Mouse (Mus musculus) heart, postnatal 0 days (tissue): Measurements from ENCODE around the gene Lhfp. TPM values are rescaled to one million over a fixed set of nuclear protein-coding genes. Genes with fewer than 3 reads are reported as not detected.

Source experiments
- ATAC-seq: fragments of 200-750 bp; cut with Nextera tagmentation; 2 replicates; pipeline ENCODE4 v1.8.0; 2017; ENCODE audit warnings: low read depth, moderate number of reproducible peaks, moderate library complexity; ENCODE audit not compliant: insufficient read depth
- DNase-seq: peaks from one replicate; pipeline ENCODE4 v3.0.0-alpha.2; 2016; ENCODE audit warnings: low spot score
- H3K27ac ChIP-seq: fragments of 300-500 bp; sonication (generic); 2 replicates; pipeline ENCODE4 v1.5.1; 2014; ENCODE audit warnings: low read depth, mild to moderate bottlenecking
- H3K27me3 ChIP-seq: fragments of 300-500 bp; sonication (generic); 2 replicates; pipeline ENCODE4 v1.6.1; 2014; ENCODE audit warnings: low read length, mixed read lengths; ENCODE audit not compliant: control insufficient read depth, insufficient read depth
- H3K36me3 ChIP-seq: fragments of 300-500 bp; sonication (generic); replicated peaks from 2 replicates; pipeline ENCODE4 v1.6.1; 2014; ENCODE audit warnings: low read length, mixed read lengths; ENCODE audit not compliant: control insufficient read depth, insufficient read depth
- H3K4me1 ChIP-seq: fragments of 300-500 bp; sonication (generic); 2 replicates; pipeline ENCODE4 v1.6.1; 2014; ENCODE audit warnings: antibody characterized with exemption; ENCODE audit not compliant: control insufficient read depth, insufficient read depth
- H3K4me2 ChIP-seq: fragments of 300-500 bp; sonication (generic); 2 replicates; pipeline ENCODE4 v1.6.1; 2014; ENCODE audit warnings: low read depth, mild to moderate bottlenecking, low read length, moderate library complexity
- H3K4me3 ChIP-seq: fragments of 300-500 bp; sonication (generic); 2 replicates; pipeline ENCODE4 v1.5.1; 2014; ENCODE audit warnings: low read depth, low read length
- H3K9ac ChIP-seq: fragments of 300-500 bp; sonication (generic); replicated peaks from 2 replicates; pipeline ENCODE4 v1.6.1; 2014; ENCODE audit warnings: low read depth, low read length, mixed read lengths
- H3K9me3 ChIP-seq: fragments of 300-500 bp; sonication (generic); replicated peaks from 2 replicates; pipeline ENCODE4 v1.6.1; 2016; ENCODE audit warnings: low read length; ENCODE audit not compliant: control insufficient read depth
- CTCF ChIP-seq: IDR thresholded peaks from 2 replicates; pipeline ENCODE4 v1.5.1; 2016; ENCODE audit warnings: antibody characterized with exemption, control low read depth, low read depth
- EP300 ChIP-seq: IDR thresholded peaks from 2 replicates; pipeline ENCODE4 v1.6.1; 2016; ENCODE audit warnings: antibody characterized with exemption, low read depth
- WGBS: fragments of 180-500 bp; shearing (Covaris S2); extraction: QIAGEN DNeasy Blood & Tissue Kit; methylation state at CpG from one replicate; pipeline ENCODE4 v1.1.7; 2014; 5-methylcytosine and 5-hydroxymethylcytosine counted together
- polyA plus RNA-seq: library from polyadenylated mRNA; unstranded; fragments of >200 nt; fragmentation: Nextera tagmentation; extraction: Ambion mirVana; gene quantifications from 2 replicates; pipeline ENCODE4 v1.2.1, GENCODE M21; 2015
- total RNA-seq: library from RNA; depleted of rRNA; stranded (reverse); fragments of >200 nt; gene quantifications from 2 replicates; pipeline ENCODE4 v1.2.3, GENCODE M21; 2014; ENCODE audit warnings: low replicate concordance

Gene Lhfp
- total and polyA plus RNA-seq, 2 experiments from 2014 or later: 78.0 to 87.2 TPM

DNA sequence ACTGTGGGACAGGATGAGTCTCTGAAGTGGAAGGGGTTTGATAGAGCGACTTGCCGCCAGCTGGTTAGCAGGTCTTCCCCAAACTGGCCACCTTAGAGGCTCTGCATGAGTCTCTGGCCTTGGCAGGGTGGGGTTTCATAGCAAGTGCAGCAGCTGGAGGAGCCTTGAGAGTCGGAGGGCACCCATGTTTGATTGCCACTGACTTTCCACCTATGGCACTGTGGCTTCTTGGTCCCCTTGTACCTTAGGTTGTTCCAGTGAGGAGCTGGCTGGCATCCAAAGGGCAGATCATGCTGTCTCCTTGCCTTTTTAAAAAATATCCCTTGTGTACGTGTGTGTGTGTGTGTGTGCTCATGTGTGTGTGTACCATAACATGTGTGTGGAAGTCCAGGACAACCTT, 152.1 kb downstream of the Lhfp start:
- TF ChIP-seq CTCF (no peak), EP300 (no peak)

DNA sequence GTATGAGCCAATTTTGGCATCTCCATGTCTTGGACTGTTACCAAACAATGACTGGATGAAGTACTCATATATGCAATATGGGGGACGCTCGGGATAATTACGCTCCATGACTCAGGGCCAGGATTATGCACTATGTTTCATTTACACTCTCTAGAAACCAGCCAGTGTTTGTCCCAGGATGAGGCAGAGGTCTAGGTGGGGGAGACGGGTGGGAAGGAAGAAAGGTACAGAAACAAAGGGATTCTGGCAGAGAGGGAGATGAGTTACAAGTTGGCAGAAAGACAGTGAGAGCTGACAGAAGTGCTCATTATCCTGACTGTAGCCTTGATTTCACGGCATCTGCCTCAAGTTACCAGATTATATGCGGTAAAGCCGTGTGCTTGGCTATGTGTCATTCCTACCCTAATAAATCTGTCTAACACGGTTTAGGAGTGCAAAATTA, 154.4 kb downstream of the Lhfp start:
- no peak for ATAC-seq
- no peaks in the 10 kb centered on the region for H3K9me3 ChIP-seq
- H3K27me3 ChIP-seq: no peaks in the 10 kb centered on the region
- no peak overlapping the region for H3K27ac ChIP-seq
- no peaks in the 10 kb centered on the region for H3K36me3 ChIP-seq
- H3K4me2 ChIP-seq: no peak overlapping the region
- no peak for TF ChIP-seq CTCF
- TF ChIP-seq EP300: no peak
- WGBS: 82% methylated on average over 8 of the region's 8 CpGs
- DNase-seq: no peak
- no peak overlapping the region for H3K4me3 ChIP-seq
- H3K9ac ChIP-seq: no peak overlapping the region
- no peaks in the 10 kb centered on the region for H3K4me1 ChIP-seq

More for the DNA sequence above, 152.1 kb downstream of the Lhfp start:
- 82% methylated on average over 4 of the region's 4 CpGs for WGBS
- Histone ChIP-seq H3K4me2 (no peak overlapping the region), H3K4me1 (no peaks in the 10 kb centered on the region), H3K4me3 (no peak overlapping the region), H3K27me3 (no peaks in the 10 kb centered on the region), H3K9me3 (no peaks in the 10 kb centered on the region), H3K36me3 (no peaks in the 10 kb centered on the region), H3K9ac (no peak overlapping the region), H3K27ac (no peak overlapping the region)
- ATAC-seq (no peak), DNase-seq (no peak)

DNA sequence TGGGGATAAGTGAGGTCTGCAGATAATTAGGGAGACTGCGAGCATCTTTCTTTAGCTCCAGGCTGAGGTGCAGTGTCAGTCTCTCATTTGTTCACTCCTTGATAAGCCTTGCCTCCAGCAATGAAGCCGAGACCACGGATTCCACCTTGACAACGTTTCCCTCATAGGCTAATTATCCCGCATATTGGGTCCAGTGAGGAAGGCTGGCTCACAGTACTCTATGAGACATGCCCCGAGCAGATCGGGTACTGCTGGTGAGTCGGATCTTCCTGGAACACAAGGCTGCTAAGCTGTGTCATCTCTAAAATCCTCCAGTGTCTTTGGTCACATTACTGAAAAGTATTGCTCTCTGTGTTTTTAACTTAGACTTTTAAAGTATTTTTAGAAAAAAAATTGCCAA, 158.8 kb downstream of the Lhfp start:
- Histone ChIP-seq H3K4me3 (no peak overlapping the region), H3K4me2 (no peak overlapping the region), H3K36me3 (no peaks in the 10 kb centered on the region), H3K27ac (no peak overlapping the region), H3K9me3 (no peaks in the 10 kb centered on the region), H3K4me1 (peaks cover 34% of the 10 kb centered on the region), H3K9ac (no peak overlapping the region), H3K27me3 (no peaks in the 10 kb centered on the region)
- WGBS: 72% methylated on average over 8 of the region's 8 CpGs
- ATAC-seq (no peak), DNase-seq (no peak)
- TF ChIP-seq CTCF (no peak), EP300 (no peak)

DNA sequence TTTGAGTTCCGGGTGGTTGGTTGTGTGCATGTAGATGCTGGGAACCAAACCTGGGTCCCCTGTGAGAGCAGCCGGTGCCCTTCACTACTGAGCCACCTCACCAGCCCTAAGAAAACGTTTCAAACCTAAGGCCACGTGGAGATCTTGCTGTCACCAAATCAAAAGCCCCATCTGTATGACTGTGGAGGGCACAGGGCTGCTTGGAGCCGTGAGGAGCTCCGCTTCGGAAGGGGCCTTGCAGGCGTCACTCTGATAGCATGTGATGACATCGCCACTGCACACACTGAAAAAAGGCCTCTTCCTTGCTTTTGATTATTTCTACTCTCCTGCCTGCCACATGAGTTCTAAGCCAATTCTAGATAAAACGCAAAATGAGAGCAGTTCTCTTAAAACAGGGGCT, 159.5 kb downstream of the Lhfp start:
- ATAC-seq: no peak
- H3K27ac ChIP-seq: 0 out of 2 replicates have a peak overlapping the region, but pooled peaks have one; percentile 30

DNA sequence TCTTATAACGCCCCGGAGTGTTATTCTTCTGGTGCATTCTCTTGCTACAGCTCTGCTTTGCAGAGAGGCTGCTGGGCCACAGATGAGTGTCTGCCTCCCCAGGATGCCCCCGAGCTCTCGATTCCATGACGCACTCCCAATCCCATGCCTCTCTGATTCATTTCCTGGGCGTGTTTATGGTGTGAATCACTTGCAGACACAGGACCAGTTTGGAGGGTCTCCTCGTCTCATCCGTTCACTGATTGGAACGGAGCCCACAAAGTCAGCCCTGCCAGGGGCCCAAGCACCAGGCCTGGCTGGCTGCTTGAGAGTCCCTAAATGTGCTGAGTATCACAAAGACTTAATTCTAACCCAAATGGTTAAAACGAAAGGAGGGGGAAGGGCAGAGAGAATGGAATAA, 160.3 kb downstream of the Lhfp start:
- H3K4me2 ChIP-seq: peak overlapping the region; percentile 35
- TF ChIP-seq CTCF (no peak), EP300 (no peak)
- H3K4me1 ChIP-seq: peaks cover 41% of the 10 kb centered on the region
- no peaks in the 10 kb centered on the region for H3K36me3 ChIP-seq
- no peak overlapping the region; the same call in 1 of the 2 replicates for H3K4me3 ChIP-seq
- ATAC-seq (peak; percentile 41; the same call in 1 of the 2 replicates), DNase-seq (peak; percentile 73)
- H3K27me3 ChIP-seq: no peaks in the 10 kb centered on the region
- WGBS: 46% methylated on average over 10 of the region's 10 CpGs
- H3K27ac ChIP-seq: peak overlapping the region; percentile 38; the same call in 1 of the 2 replicates
- H3K9me3 ChIP-seq: no peaks in the 10 kb centered on the region
- no peak overlapping the region for H3K9ac ChIP-seq

More for the DNA sequence above, 159.5 kb downstream of the Lhfp start:
- 53% methylated on average over 10 of the region's 10 CpGs for WGBS
- no peak overlapping the region for H3K4me3 ChIP-seq
- TF ChIP-seq CTCF: no peak
- no peak for TF ChIP-seq EP300
- no peak for DNase-seq
- no peaks in the 10 kb centered on the region for H3K9me3 ChIP-seq
- H3K27me3 ChIP-seq: no peaks in the 10 kb centered on the region
- H3K36me3 ChIP-seq: no peaks in the 10 kb centered on the region
- peaks cover 40% of the 10 kb centered on the region for H3K4me1 ChIP-seq
- H3K9ac ChIP-seq: no peak overlapping the region
- H3K4me2 ChIP-seq: no peak overlapping the region

DNA sequence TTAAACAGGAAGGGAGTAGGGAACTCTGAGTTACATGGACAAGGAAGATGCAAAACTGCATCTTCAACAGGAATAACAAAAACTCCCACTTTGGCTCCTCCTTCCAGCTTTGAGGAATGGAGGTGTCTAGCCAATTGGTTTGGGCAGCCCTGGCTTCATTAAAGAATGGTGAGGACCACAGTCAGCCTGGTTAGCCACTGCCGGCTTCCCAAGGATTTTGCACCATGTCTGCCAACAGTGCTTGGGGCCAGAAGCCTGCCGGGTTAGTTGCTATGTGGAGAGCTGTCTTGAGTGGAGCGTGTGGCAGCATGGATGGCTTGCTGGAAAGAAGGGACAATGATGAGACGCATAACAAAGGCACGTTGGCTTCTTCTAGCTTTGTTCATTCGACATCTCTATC, 160.9 kb downstream of the Lhfp start:
- WGBS: 29% methylated on average over 6 of the region's 6 CpGs
- ATAC-seq (peak; percentile 24; the same call in 1 of the 2 replicates), DNase-seq (no peak)
- Histone ChIP-seq H3K4me2 (peak overlapping the region; percentile 35; the same call in 1 of the 2 replicates), H3K9me3 (no peaks in the 10 kb centered on the region), H3K27ac (peak overlapping the region; percentile 57; the same call in 1 of the 2 replicates), H3K4me1 (peaks cover 41% of the 10 kb centered on the region), H3K27me3 (no peaks in the 10 kb centered on the region), H3K36me3 (no peaks in the 10 kb centered on the region), H3K4me3 (no peak overlapping the region), H3K9ac (no peak overlapping the region)
- TF ChIP-seq CTCF: no peak
- TF ChIP-seq EP300: no peak
